Mouse (Mus musculus): ENCODE measurements around the gene Pigm. TPM values are rescaled to one million over a fixed set of nuclear protein-coding genes. Genes with fewer than 3 reads are reported as not detected.

Gene Pigm
- total RNA-seq, 1 experiment from 2014 or later = 17.4 TPM

DNA sequence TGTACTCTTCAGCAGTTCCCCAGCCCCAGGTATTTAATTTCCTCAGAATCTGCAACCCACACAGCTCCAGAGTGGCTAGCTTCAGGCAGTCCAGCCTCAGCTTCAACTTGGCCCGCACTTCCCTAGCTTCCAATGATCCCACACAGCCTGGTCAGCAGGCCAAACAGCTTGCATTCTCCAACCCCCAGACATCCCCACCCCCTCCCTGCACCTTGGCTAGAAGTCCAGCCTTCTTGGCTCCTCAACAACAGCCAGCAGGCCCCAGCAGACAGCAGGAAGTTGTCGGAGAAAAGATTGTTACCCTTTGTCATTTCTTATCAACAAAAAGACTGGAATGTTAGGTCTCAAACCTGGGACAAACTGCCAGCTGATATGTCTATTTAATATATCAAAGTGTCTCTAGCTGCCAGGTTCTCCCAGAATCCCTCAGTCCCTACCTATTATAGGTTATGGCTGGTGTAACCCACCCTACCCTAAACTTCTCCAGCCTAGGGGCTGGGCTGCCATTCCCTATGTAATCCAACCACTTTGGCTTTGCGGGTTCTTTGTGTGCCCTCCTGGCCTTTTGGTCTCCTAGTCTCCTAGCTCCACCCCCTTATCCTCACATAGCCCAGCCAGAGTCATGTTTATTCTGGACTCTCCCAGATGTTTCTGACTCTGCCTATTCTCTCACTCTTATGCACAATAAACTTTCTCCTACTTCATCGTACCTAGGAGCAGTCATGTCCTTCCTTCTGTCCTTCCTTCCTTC, 55.7 kb downstream of the Pigm start:
- no peak for ATAC-seq (replicated peaks in 1 of 2; ENCODE audit: insufficient read depth in 1 of 2, low FRiP score in 2 of 2, low TSS enrichment in 1 of 2, low read depth in 1 of 2, poor library complexity in 2 of 2, severe bottlenecking in 2 of 2)

- ATAC-seq (replicated peaks in 1 of 2; ENCODE audit: insufficient read depth in 1 of 2, low FRiP score in 2 of 2, low TSS enrichment in 1 of 2, low read depth in 1 of 2, poor library complexity in 2 of 2, severe bottlenecking in 2 of 2) = no peak
These were observed 56.2 kb downstream of the Pigm start for GRCm38 (mm10) chr1:172432587-172432955.

DNA sequence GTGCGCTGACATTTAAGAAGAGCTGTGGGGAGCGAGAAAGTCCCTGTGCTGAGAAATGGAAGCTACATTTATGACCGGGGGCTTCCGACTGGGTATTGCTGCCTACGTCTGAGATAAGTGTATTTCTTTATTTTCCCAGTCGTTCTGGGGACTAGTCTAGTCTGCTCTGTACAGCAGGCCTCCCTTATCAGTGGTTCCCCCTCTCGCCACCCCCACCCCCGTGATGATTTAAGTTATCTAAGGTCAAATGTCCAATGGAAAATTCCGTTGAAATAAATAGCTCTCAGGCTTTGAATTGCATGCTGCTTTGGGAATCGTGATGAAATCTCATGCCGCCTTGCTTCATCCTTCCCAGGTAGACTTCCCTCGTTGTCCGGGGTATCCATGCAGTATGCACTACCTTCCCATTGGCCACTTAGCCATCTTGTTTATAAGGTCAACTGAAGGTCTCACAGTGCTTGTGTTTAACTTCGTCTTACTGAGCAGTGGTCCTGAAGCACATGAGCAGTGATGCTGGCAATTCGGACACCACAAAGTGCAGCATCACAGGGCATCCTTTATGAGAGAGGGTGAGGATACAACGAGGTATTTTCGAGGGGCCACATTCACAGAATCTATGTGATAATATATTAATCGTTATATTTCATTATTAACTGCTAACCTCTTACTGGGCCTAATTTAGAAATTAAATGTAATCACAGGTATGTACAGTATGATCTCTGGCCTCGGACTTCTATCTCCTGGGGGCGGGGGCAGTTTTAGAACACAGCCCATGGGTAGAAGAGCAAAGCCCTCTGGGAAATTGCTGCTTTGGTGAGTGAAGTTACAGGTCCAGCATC, 56.9 kb downstream of the Pigm start:
- ATAC-seq (replicated peaks in 1 of 2; ENCODE audit: insufficient read depth in 1 of 2, low FRiP score in 2 of 2, low TSS enrichment in 1 of 2, low read depth in 1 of 2, poor library complexity in 2 of 2, severe bottlenecking in 2 of 2) = no peak

Other genes starting within 250 kb of the Pigm start
- 44.6 and 52.9 TPM in 2 replicates for gene Pex19, start 249.8 kb upstream of the Pigm start, total RNA-seq (2017)
- gene Dcaf8, start 228.5 kb upstream of the Pigm start, total RNA-seq (2017) = 196 and 208 TPM in 2 replicates
- 8.8 and 10.5 TPM in 2 replicates for gene Pea15a, start 169.7 kb upstream of the Pigm start, total RNA-seq (2017)
- gene Casq1, start 156.7 kb upstream of the Pigm start, total RNA-seq (2017) = not detected in 2 replicates
- gene Atp1a4, start 118.1 kb upstream of the Pigm start, total RNA-seq (2017) = not detected in 2 replicates
- 21.8 and 25.9 TPM in 2 replicates for gene Igsf8, start 114.9 kb upstream of the Pigm start, total RNA-seq (2017)
- gene Atp1a2, start 78.5 kb upstream of the Pigm start, total RNA-seq (2017) = not detected in 2 replicates
- gene Kcnj9, start 47.2 kb upstream of the Pigm start, total RNA-seq (2017) = not detected in 2 replicates
- 0.38 TPM in 1 of 2 replicates, not detected in the other for gene Kcnj10, start 35.3 kb upstream of the Pigm start, total RNA-seq (2017)
- not detected in 2 replicates for gene Slamf9, start 98.8 kb downstream of the Pigm start, total RNA-seq (2017)
- gene Igsf9, start 105.2 kb downstream of the Pigm start, total RNA-seq (2017) = 1.1 and 1.9 TPM in 2 replicates
- gene Tagln2, start 123.5 kb downstream of the Pigm start, total RNA-seq (2017) = 251 and 258 TPM in 2 replicates
- gene Cfap45, start 144.3 kb downstream of the Pigm start, total RNA-seq (2017) = 1.2 and 2.9 TPM in 2 replicates
- not detected in 2 replicates for gene Vsig8, start 179.4 kb downstream of the Pigm start, total RNA-seq (2017)
- 0.50 and 1.3 TPM in 2 replicates for gene Slamf8, start 214.0 kb downstream of the Pigm start, total RNA-seq (2017)
- gene Fcrl6, start 226.0 kb downstream of the Pigm start, total RNA-seq (2017) = not detected in 2 replicates

All from hematopoietic stem cell, adult 5-6 weeks (primary cell).